Mouse (Mus musculus) inflammation-experienced regulatory T-cells (primary cell): ENCODE measurements around the gene Gm21748. TPM values are rescaled to one million over a fixed set of nuclear protein-coding genes. Genes with fewer than 3 reads are reported as not detected.

ENCODE experiments used
- polyA plus RNA-seq, 2 experiments: library from polyadenylated mRNA; unstranded; fragments of 100-300 nt; shearing (Covaris generic); gene quantifications; one replicate each; pipeline ENCODE4 v1.2.1; 2017

Gene Gm21748
- polyA plus RNA-seq, result not detected

GRCm38 (mm10) chrY:90839077-90839476 lies at the start of gene Gm21748:
TSS of gene Gm21748 (minus strand) at chrY:90839177.

Other genes starting within 250 kb of the Gm21748 start
- gene Gm21860, start 84.4 kb downstream of the Gm21748 start, polyA plus RNA-seq, result not detected
- gene Gm47283, start 54.4 kb downstream of the Gm21748 start, polyA plus RNA-seq, result not detected